Mouse (Mus musculus) kidney, postnatal 10 days (tissue): ENCODE results near the gene Riok1.

Experiments used
- DNase-seq: peaks from one replicate; pipeline ENCODE4 v3.0.0; 2021; ENCODE audit warnings: mixed read lengths

The Riok1 gene

GRCm38 (mm10) chr13:38064854-38065663, 28.3 kb downstream of the Riok1 start:
- peak; percentile 54 for DNase-seq

GRCm38 (mm10) chr13:38070945-38071344, 34.1 kb downstream of the Riok1 start:
- peak; percentile 43 for DNase-seq

GRCm38 (mm10) chr13:38073374-38074307, 36.8 kb downstream of the Riok1 start:
- no peak for DNase-seq

GRCm38 (mm10) chr13:38074404-38074803, 37.6 kb downstream of the Riok1 start:
- DNase-seq = no peak

- no peak for DNase-seq
These were observed 40.3 kb downstream of the Riok1 start for GRCm38 (mm10) chr13:38077113-38077512.

- no peak for DNase-seq
These were observed 42.0 kb downstream of the Riok1 start for GRCm38 (mm10) chr13:38078836-38079235.

- no peak for DNase-seq
These were observed 42.6 kb downstream of the Riok1 start for GRCm38 (mm10) chr13:38079366-38079765.

GRCm38 (mm10) chr13:38080014-38080413, 43.2 kb downstream of the Riok1 start:
- DNase-seq = no peak

GRCm38 (mm10) chr13:38080725-38081124, 43.9 kb downstream of the Riok1 start:
- DNase-seq = no peak

GRCm38 (mm10) chr13:38081161-38081560, 44.4 kb downstream of the Riok1 start:
- DNase-seq = no peak

- DNase-seq = peak; percentile 15
These were observed 49.9 kb downstream of the Riok1 start for GRCm38 (mm10) chr13:38086711-38087110.

- peak; percentile 18 for DNase-seq
These were observed 51.2 kb downstream of the Riok1 start for GRCm38 (mm10) chr13:38088008-38088407.

GRCm38 (mm10) chr13:38089449-38089848, 52.7 kb downstream of the Riok1 start:
- DNase-seq = no peak

- no peak for DNase-seq
These were observed 53.1 kb downstream of the Riok1 start for GRCm38 (mm10) chr13:38089871-38090270.

GRCm38 (mm10) chr13:38096207-38096606, 59.4 kb downstream of the Riok1 start:
- DNase-seq = no peak

- DNase-seq = no peak
These were observed 66.6 kb downstream of the Riok1 start for GRCm38 (mm10) chr13:38103406-38103805.

- DNase-seq = no peak
These were observed 67.7 kb downstream of the Riok1 start for GRCm38 (mm10) chr13:38104501-38104900.

- DNase-seq = no peak
These were observed 72.3 kb downstream of the Riok1 start for GRCm38 (mm10) chr13:38109081-38109480.
